Mouse (Mus musculus): ENCODE measurements around the gene Ankmy1. TPM values are rescaled to one million over a fixed set of nuclear protein-coding genes. Genes with fewer than 3 reads are reported as not detected.

Ankmy1 gene
- polyA plus RNA-seq, 1 experiment from 2014 or later: 2.4 TPM

DNA sequence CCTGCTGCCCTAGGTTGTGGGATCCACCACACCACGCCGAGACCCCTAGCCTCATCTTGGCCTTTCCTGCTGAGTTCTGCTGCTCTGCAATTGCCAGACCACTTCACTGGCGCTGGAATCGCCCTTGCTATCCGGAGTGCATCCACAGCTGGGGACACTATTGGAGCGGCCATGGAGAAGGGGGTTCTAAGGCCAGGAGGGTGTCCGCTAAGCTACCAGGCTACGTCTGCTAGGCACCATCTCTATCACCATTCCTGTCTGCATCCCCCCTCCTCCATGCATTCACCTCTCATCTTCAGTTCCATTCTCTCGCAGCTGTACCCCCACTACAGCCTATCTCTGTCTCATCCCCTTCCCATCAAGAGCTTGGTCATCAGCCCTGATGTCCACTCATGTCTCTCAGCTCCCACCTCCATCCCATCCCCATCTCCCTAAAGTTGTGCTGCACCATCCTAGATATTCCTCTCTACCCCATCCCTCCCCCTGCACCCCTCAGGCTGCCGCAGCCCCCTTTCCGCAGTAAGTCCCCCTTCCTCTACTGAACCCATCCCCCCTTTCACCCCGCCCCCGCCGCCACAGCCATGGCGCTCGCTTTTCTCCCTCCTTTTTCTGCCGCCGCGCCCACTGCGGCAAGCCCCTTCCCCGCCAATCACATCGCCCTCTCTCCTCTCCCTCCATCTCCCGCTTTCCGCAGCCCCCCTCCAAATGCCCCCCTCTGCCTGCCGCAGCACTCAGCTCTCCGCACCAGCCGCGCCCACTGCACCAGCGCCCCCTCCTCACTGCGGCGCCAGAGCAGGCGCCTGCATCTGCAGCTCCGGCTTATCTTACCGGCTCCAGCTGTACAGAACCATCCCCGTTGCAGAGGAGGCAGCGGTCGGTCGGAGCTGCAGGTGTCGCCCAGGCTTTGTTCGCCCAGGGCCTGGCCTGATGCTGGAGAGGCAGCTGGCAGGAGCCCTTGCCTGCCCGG lies 54.5 kb downstream of the Ankmy1 start:
- peak; percentile 87 for DNase-seq (ENCODE audit: low spot score)
- Histone ChIP-seq H3K36me3 (ENCODE audit: control insufficient read depth, insufficient read depth, low read length) (peaks cover 32% of the 10 kb centered on the region), H3K4me2 (ENCODE audit: low read length) (peak overlapping the region; percentile 58), H3K27ac (ENCODE audit: low read depth, low read length) (peak overlapping the region; percentile 86), H3K27me3 (replicated peaks; ENCODE audit: control insufficient read depth, insufficient read depth, low read length) (no peaks in the 10 kb centered on the region), H3K9ac (ENCODE audit: low read length) (peak overlapping the region; percentile 58), H3K9me3 (replicated peaks; ENCODE audit: control insufficient read depth, low read length) (no peaks in the 10 kb centered on the region), H3K4me1 (ENCODE audit: control insufficient read depth, insufficient read depth, low read length) (peaks cover 33% of the 10 kb centered on the region), H3K4me3 (ENCODE audit: low read depth, low read length) (peak overlapping the region; percentile 40)
- ATAC-seq: peak; percentile 88
- 4% methylated on average over 41 of the region's 41 CpGs for WGBS

- no peak overlapping the region; the same call in 1 of the 2 replicates for H3K9ac ChIP-seq (ENCODE audit: low read length)
- H3K27me3 ChIP-seq (replicated peaks; ENCODE audit: control insufficient read depth, insufficient read depth, low read length): no peaks in the 10 kb centered on the region
- H3K4me1 ChIP-seq (ENCODE audit: control insufficient read depth, insufficient read depth, low read length): peaks cover 33% of the 10 kb centered on the region
- H3K4me3 ChIP-seq (ENCODE audit: low read depth, low read length): no peak overlapping the region
- H3K36me3 ChIP-seq (ENCODE audit: control insufficient read depth, insufficient read depth, low read length): peaks cover 24% of the 10 kb centered on the region
- ATAC-seq (no peak), DNase-seq (ENCODE audit: low spot score) (no peak)
- H3K4me2 ChIP-seq (ENCODE audit: low read length): no peak overlapping the region
- H3K9me3 ChIP-seq (replicated peaks; ENCODE audit: control insufficient read depth, low read length): no peaks in the 10 kb centered on the region
- WGBS: 84% methylated on average over 7 of the region's 7 CpGs
- H3K27ac ChIP-seq (ENCODE audit: low read depth, low read length): no peak overlapping the region
These were observed 56.8 kb downstream of the Ankmy1 start for GRCm38 (mm10) chr1:92845889-92846288.

- peaks cover 34% of the 10 kb centered on the region for H3K4me1 ChIP-seq (ENCODE audit: control insufficient read depth, insufficient read depth, low read length)
- H3K9me3 ChIP-seq (replicated peaks; ENCODE audit: control insufficient read depth, low read length): no peaks in the 10 kb centered on the region
- DNase-seq (ENCODE audit: low spot score): no peak
- no peak overlapping the region for H3K9ac ChIP-seq (ENCODE audit: low read length)
- no peak overlapping the region for H3K4me2 ChIP-seq (ENCODE audit: low read length)
- no peak overlapping the region for H3K27ac ChIP-seq (ENCODE audit: low read depth, low read length)
- ATAC-seq: no peak
- H3K36me3 ChIP-seq (ENCODE audit: control insufficient read depth, insufficient read depth, low read length): peaks cover 27% of the 10 kb centered on the region
- no peaks in the 10 kb centered on the region for H3K27me3 ChIP-seq (replicated peaks; ENCODE audit: control insufficient read depth, insufficient read depth, low read length)
- WGBS: 79% methylated on average over 3 of the region's 3 CpGs
- no peak overlapping the region for H3K4me3 ChIP-seq (ENCODE audit: low read depth, low read length)
These were observed 61.3 kb downstream of the Ankmy1 start for GRCm38 (mm10) chr1:92841427-92841826.

DNA sequence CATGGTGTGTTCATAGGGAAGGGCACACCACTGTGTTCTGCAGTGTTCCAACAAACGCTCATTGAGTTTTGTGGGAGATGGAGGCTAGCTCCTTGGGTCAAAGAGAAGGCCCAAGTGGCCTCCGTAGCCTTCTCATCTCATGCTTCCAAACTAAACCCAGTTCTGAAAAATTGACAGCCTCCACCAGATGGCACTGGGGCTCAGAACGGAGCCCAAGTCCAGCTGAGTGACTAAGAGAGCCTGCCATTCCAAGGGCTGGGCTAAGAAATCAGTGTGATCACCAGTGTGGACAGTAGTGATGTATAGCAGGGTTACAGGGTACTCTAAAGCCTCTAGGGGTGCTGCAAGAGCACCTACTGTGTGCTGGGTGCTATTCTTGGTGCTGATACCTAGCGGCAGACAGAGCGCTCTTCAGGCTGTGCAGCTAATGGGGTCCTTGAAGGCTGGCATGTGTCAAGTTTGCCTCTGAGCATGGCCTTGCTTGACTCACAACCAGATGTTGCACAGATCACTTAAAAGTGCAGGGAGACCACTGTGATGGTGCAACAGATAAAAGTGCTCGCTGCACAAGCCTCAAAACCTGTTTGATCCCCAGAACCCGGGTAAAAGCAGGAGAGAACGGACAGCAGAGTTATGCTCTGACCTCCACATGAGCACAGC lies 62.3 kb downstream of the Ankmy1 start:
- H3K4me1 ChIP-seq (ENCODE audit: control insufficient read depth, insufficient read depth, low read length): peaks cover 37% of the 10 kb centered on the region
- H3K9me3 ChIP-seq (replicated peaks; ENCODE audit: control insufficient read depth, low read length): no peaks in the 10 kb centered on the region
- H3K36me3 ChIP-seq (ENCODE audit: control insufficient read depth, insufficient read depth, low read length): peaks cover 38% of the 10 kb centered on the region
- DNase-seq (ENCODE audit: low spot score) (no peak), ATAC-seq (no peak)
- 86% methylated on average over 8 of the region's 8 CpGs for WGBS
- H3K27ac ChIP-seq (ENCODE audit: low read depth, low read length): no peak overlapping the region
- H3K4me3 ChIP-seq (ENCODE audit: low read depth, low read length): no peak overlapping the region
- H3K9ac ChIP-seq (ENCODE audit: low read length): no peak overlapping the region
- H3K27me3 ChIP-seq (replicated peaks; ENCODE audit: control insufficient read depth, insufficient read depth, low read length): no peaks in the 10 kb centered on the region
- H3K4me2 ChIP-seq (ENCODE audit: low read length): no peak overlapping the region

DNA sequence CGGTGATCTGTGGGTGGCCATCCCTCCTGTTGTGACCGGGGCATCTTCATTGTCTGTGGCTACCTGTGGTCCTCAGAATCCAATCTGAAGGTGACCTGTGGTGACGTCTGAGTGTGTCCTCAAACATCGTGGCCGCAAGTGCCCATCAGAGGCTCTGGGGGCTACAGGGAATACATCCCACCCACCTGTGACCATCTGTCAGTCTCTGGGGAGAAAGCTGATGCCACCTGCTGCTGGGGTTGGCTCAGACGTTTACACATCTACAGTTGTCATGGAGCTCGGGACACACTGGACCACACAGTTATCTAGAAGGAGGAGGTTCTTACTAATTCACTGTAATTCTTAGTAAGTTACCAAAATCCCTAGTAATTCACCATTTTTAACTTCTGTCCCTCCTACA lies 63.5 kb downstream of the Ankmy1 start:
- DNase-seq (ENCODE audit: low spot score) (no peak), ATAC-seq (no peak)
- H3K27me3 ChIP-seq (replicated peaks; ENCODE audit: control insufficient read depth, insufficient read depth, low read length): no peaks in the 10 kb centered on the region
- no peak overlapping the region for H3K9ac ChIP-seq (ENCODE audit: low read length)
- H3K27ac ChIP-seq (ENCODE audit: low read depth, low read length): no peak overlapping the region
- H3K9me3 ChIP-seq (replicated peaks; ENCODE audit: control insufficient read depth, low read length): no peaks in the 10 kb centered on the region
- H3K4me3 ChIP-seq (ENCODE audit: low read depth, low read length): no peak overlapping the region
- peaks cover 42% of the 10 kb centered on the region for H3K36me3 ChIP-seq (ENCODE audit: control insufficient read depth, insufficient read depth, low read length)
- 71% methylated on average over 7 of the region's 7 CpGs for WGBS
- peaks cover 43% of the 10 kb centered on the region for H3K4me1 ChIP-seq (ENCODE audit: control insufficient read depth, insufficient read depth, low read length)
- H3K4me2 ChIP-seq (ENCODE audit: low read length): no peak overlapping the region

DNA sequence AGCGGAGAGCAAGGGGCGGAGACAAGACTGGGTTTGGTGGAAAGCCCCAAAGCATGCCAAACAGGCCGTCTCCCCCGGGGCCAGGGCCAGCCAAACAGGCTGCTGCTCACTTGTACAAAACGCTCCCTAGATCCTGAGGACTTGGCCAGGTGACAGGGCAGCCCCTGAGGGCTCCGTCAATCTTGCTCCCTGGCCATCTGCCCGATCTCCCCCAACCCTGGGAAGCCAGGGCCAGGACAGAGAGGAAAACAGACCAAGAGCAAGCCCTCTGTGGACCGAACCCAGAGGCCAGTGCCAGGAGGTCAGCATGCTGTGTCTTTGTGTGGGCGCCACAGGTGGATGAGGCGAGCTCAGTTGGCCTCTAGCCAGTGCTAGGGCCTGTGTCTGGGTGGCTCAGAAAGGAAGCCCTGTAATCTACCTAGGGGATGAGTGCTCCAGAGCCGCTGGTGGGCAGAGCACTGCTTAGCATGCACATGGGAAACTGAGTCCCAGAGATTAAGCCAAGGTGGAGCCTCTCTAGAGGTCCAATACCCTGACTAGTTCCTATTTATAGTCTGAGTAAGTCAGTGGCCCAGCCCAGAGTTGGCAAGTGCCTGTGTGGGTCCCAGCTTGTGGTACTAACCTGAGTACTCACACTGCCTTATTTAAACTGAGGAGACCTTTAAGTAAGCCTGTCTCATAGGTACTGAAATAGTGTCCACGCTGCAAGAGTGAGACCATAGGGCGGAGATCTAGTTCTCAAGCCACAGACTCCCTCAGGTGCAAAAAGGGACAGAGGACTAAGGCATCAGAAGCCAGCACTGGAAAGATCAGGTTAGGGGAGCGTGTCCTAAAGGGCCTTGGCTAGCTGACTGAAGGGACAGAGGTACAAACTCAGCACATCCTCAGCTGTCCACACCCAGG lies 64.5 kb downstream of the Ankmy1 start:
- Histone ChIP-seq H3K27me3 (replicated peaks; ENCODE audit: control insufficient read depth, insufficient read depth, low read length) (no peaks in the 10 kb centered on the region), H3K9ac (ENCODE audit: low read length) (peak overlapping the region; percentile 22; the same call in 1 of the 2 replicates), H3K4me2 (ENCODE audit: low read length) (peak overlapping the region; percentile 11; the same call in 1 of the 2 replicates), H3K4me1 (ENCODE audit: control insufficient read depth, insufficient read depth, low read length) (peaks cover 48% of the 10 kb centered on the region), H3K36me3 (ENCODE audit: control insufficient read depth, insufficient read depth, low read length) (peaks cover 40% of the 10 kb centered on the region), H3K9me3 (replicated peaks; ENCODE audit: control insufficient read depth, low read length) (no peaks in the 10 kb centered on the region), H3K4me3 (ENCODE audit: low read depth, low read length) (no peak overlapping the region), H3K27ac (ENCODE audit: low read depth, low read length) (peak overlapping the region; percentile 39; the same call in 1 of the 2 replicates)
- DNase-seq (ENCODE audit: low spot score) (peak; percentile 79), ATAC-seq (peak; percentile 47; the same call in 1 of the 2 replicates)
- 41% methylated on average over 14 of the region's 14 CpGs for WGBS

DNA sequence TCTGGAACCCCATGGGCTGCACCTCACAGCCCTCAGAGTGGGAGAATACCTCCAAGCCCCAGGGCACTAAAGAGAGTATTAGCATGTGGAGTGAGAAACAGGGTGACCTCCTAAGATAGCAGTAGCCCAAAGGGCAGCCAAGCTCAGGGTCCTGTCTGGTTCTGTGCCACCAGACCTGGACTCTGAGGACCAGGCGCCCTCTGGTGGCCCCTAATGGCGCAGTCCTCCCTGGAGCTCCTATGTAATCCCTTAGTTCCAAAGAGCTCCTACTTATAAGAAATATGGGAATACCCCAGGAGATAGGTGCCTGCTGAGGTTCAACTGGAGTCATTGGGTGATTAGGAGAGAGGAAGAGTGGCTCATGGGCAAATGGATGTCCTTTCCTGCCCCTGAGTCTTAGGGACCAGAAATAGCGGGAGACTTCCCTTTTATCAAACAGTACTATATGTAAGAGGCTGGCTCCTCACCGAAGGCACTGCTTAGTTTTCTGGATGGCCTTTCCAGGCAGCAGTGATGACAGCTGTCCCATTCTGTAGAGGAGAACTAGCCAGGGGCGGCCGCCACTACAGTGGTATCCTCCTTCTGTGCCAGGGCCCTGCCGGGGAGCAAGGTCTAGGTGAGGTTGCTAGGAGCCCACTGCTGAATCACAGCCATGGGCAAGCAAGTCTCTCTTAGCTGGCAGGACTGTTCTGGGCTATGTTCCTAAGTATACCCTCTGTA lies 68.6 kb downstream of the Ankmy1 start:
- ATAC-seq (peak; percentile 37), DNase-seq (ENCODE audit: low spot score) (peak; percentile 90)
- no peaks in the 10 kb centered on the region for H3K27me3 ChIP-seq (replicated peaks; ENCODE audit: control insufficient read depth, insufficient read depth, low read length)
- H3K9ac ChIP-seq (ENCODE audit: low read length): peak overlapping the region; percentile 99
- WGBS: 48% methylated on average over 7 of the region's 7 CpGs
- no peaks in the 10 kb centered on the region for H3K9me3 ChIP-seq (replicated peaks; ENCODE audit: control insufficient read depth, low read length)
- H3K36me3 ChIP-seq (ENCODE audit: control insufficient read depth, insufficient read depth, low read length): peaks cover 35% of the 10 kb centered on the region
- peak overlapping the region; percentile 88 for H3K4me3 ChIP-seq (ENCODE audit: low read depth, low read length)
- H3K27ac ChIP-seq (ENCODE audit: low read depth, low read length): 0 out of 2 replicates have a peak overlapping the region, but pooled peaks have one; percentile 16
- H3K4me2 ChIP-seq (ENCODE audit: low read length): peak overlapping the region; percentile 95
- peaks cover 57% of the 10 kb centered on the region for H3K4me1 ChIP-seq (ENCODE audit: control insufficient read depth, insufficient read depth, low read length)
